Mouse (Mus musculus) small intestine, adult 2 months (tissue): ENCODE data around the gene E4f1. TPM values are rescaled to one million over a fixed set of nuclear protein-coding genes. Genes with fewer than 3 reads are reported as not detected.
A peak's percentile ranks its signal among the peaks of the same experiment; 100 is the strongest.

ENCODE experiments used
- H3K27ac ChIP-seq: fragments of 200-500 bp; 2 replicates; pipeline ENCODE4 v1.5.1; 2012; ENCODE audit warnings: low read depth, low read length, control low read depth, inconsistent platforms; ENCODE audit not compliant: insufficient read depth
- H3K27me3 ChIP-seq: fragments of 200-500 bp; 2 replicates; pipeline ENCODE4 v1.6.1; 2012; ENCODE audit warnings: mild to moderate bottlenecking, moderate library complexity, low read length, inconsistent platforms; ENCODE audit not compliant: control insufficient read depth, insufficient read depth
- H3K36me3 ChIP-seq: fragments of 200-500 bp; 2 replicates; pipeline ENCODE4 v1.6.1; 2012; ENCODE audit warnings: mild to moderate bottlenecking, low read length, control low read depth, inconsistent platforms; ENCODE audit not compliant: control insufficient read depth, insufficient read depth
- H3K4me1 ChIP-seq: fragments of 200-500 bp; 2 replicates; pipeline ENCODE4 v1.6.1; 2012; ENCODE audit warnings: low read length, inconsistent platforms, mixed read lengths; ENCODE audit not compliant: control insufficient read depth, insufficient read depth, insufficient read length
- H3K4me3 ChIP-seq: fragments of 200-500 bp; 2 replicates; pipeline ENCODE4 v1.5.1; 2012; ENCODE audit warnings: low read depth, mild to moderate bottlenecking, control low read depth, inconsistent platforms, low read length, moderate library complexity
- CTCF ChIP-seq: fragments of 200-500 bp; IDR thresholded peaks from 2 replicates; pipeline ENCODE4 v1.5.1; 2012; ENCODE audit warnings: low read depth, mild to moderate bottlenecking, control low read depth, inconsistent platforms, low read length, moderate library complexity, mixed read lengths; ENCODE audit not compliant: insufficient replicate concordance, insufficient read length; ENCODE audit errors: extremely low read depth
- POLR2A ChIP-seq: fragments of 200-500 bp; IDR thresholded peaks from 2 replicates; pipeline ENCODE4 v1.6.1; 2012; ENCODE audit warnings: low read depth, mild to moderate bottlenecking, control low read depth, inconsistent platforms, low read length, moderate library complexity
- WGBS: fragments of 180-500 bp; shearing (Covaris S2); methylation state at CpG from one replicate; pipeline ENCODE4 v1.1.7; 2018; 5-methylcytosine and 5-hydroxymethylcytosine counted together
- polyA plus RNA-seq: library from polyadenylated mRNA; depleted of rRNA; stranded (reverse); fragments of >200 nt; gene quantifications from 2 replicates; pipeline ENCODE4 v1.2.3, GENCODE M21; 2012

The E4f1 gene
- polyA plus RNA-seq, 1 experiment: 74.5 TPM

DNA sequence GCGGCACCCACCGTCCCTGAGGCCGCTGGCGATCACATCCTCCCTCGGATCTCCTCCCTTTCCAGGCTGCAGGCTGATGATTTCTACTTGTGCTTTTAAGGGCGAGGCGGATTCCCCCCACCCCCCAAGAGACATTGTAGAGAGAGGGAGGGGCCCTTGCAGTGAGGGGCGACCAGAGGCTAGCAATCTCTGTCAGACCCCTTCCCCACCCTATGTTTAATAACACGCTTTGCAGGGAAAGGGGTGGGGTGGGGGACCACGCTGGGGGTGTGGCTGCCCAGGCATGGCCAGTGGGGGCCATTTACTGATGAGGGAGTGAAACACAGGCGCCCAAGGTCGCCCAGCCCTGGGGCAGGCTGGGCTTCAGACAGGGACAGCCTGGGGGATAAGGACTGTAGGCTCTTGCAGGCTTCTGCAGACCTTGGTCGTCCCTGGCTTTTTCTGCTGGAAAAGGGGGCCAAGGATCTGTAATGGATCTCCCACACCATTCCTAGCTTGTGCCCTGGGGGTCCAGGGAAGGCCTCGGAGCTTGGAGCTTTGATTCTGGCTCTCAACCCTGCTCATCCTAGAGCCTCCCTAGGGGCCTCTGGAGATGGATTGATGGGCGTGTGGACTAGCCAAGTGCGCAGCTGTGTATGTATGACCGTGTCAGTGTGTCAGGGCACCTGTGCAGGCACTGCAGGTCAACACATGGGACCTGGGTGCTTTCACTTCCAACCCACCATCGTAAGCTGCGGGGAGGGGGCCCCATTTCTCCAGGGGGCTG is 19.3 kb upstream of the E4f1 start:
- Histone ChIP-seq H3K27me3 (peaks cover 23% of the 10 kb centered on the region), H3K27ac (no peak overlapping the region), H3K4me1 (peaks cover 6% of the 10 kb centered on the region; the same call in 1 of the 2 replicates), H3K4me3 (peak overlapping the region; percentile 69), H3K36me3 (no peaks in the 10 kb centered on the region)
- TF ChIP-seq POLR2A: no peak
- TF ChIP-seq CTCF: no peak
- WGBS: 36% methylated on average over 19 of the region's 19 CpGs

DNA sequence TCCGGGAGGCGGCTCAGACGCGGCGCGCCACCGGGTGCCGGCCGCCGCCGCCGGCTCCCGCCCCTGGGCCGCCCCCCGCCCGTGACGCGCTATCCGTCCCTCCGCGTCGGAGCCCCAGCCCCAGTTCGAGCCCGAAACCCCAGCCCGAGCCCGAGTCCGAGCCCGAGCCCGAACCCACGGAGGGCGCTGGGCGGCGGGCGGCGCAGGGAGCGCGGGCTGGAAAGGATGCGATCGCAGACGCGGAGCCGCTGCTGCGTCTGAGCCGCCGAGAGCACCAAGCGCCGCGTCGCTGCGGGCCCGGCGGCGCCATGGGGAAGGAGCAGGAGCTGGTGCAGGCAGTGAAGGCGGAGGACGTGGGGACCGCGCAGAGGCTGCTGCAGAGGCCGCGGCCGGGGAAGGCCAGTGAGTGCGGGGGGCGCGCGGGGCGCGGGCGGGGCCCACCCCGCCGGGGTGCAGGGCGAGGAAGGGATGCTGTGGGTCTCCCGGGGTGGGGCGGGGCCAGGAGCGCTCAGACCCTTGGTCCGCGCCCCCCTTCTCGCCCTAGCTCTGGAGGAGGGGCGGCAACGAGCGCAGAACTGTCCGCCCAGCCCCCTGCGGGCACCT is 18.6 kb upstream of the E4f1 start:
- WGBS: under 1% methylated on average over 65 of the region's 81 CpGs
- no peak overlapping the region for H3K27ac ChIP-seq
- peaks cover 23% of the 10 kb centered on the region for H3K27me3 ChIP-seq
- H3K4me1 ChIP-seq: peaks cover 6% of the 10 kb centered on the region; the same call in 1 of the 2 replicates
- peak overlapping the region; percentile 69 for H3K4me3 ChIP-seq
- TF ChIP-seq POLR2A (no peak), CTCF (no peak)
- H3K36me3 ChIP-seq: no peaks in the 10 kb centered on the region

DNA sequence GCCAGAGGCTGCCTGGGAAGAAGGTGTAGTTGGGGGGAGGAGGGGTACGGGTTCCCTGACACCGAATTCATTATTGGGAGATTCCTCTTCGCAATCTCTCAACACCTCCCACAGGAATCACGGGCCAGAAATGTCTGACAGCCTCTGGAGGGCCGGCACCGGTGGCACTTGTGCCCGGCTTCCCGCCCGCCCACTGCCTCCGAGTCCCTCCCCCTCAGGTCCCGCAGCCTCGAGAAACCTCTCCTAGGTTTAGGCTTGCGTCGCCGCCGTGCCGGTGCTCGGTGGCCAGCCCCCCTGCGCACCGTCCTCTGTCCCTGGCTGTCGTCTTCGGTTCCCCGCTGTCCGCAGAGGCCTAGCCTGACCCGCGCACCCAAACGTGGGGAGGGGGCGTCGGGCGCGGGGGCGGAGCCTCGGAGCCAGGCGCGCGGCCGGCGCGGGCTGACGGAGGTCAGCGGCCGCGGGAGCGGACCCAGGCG is 18.1 kb upstream of the E4f1 start, which contains the start of gene Caskin1:
TSS of gene Caskin1 (plus strand) at position 416 of the 476 bp plus-strand sequence.
- TF ChIP-seq POLR2A: no peak
- WGBS: 2% methylated on average over 44 of the region's 45 CpGs
- H3K36me3 ChIP-seq: no peaks in the 10 kb centered on the region
- H3K27me3 ChIP-seq: peaks cover 23% of the 10 kb centered on the region
- H3K4me1 ChIP-seq: peaks cover 6% of the 10 kb centered on the region; the same call in 1 of the 2 replicates
- H3K27ac ChIP-seq: no peak within 1 kb of the TSS
- H3K4me3 ChIP-seq: peak within 1 kb of the TSS; percentile 69

DNA sequence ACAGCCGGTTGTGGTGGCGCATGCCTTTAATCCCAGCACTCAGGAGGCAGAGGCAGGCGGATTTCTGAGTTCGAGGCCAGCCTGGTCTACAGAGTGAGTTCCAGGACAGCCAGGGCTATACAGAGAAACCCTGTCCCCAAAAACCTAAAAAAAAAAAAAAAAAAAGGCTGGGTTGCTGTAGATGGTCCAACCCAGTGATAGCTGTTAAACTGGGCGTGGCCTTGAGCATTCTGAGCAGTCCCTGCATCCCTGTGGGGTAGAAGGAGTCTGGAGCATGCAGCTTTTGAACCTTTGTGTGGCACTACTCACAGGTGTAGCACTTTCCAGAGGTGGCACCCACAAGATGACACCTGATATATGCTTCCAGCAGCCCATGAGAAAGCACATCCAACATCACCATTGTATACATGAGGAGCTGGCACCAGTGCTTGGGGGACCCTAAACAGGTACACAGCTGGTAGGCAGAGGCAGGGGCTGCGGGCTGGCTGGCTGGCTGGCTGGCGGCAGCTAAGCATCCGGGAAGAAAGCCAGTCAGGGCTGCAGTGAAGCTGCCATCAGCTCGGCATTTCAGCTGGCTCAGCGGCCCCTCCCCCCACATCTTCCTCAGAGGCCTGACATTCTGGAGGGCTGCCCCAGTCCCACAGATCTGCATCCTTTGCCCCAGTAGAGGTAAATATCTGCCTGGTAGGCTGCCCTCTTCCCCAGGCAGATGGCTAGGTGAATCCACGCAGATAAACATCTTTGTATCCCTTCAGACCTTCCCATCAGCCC is 15.2 kb upstream of the E4f1 start:
- no peak overlapping the region for H3K4me3 ChIP-seq
- no peak for TF ChIP-seq POLR2A
- no peak for TF ChIP-seq CTCF
- no peaks in the 10 kb centered on the region for H3K36me3 ChIP-seq
- 54% methylated on average over 11 of the region's 11 CpGs for WGBS
- peaks cover 23% of the 10 kb centered on the region for H3K27me3 ChIP-seq
- H3K4me1 ChIP-seq: peaks cover 6% of the 10 kb centered on the region; the same call in 1 of the 2 replicates
- H3K27ac ChIP-seq: no peak overlapping the region

DNA sequence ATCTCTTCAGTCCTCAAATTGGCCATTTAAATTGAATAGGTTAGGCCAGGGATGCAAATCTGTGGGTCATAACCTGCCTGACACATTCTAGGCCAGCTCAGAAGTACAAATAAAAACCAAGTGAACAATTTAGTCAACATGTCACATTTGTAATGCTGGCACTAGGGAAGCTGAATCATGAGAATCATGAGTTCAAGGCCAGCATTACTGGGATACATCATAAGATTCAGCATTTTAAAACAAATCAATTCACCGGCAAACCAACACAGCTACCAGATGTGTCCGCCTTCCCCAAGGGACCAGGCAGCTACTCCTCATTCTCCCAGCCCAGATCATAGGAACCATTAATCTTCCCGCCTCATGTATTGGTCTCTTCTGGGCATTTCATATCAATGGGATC is 13.4 kb upstream of the E4f1 start:
- H3K4me1 ChIP-seq: no peaks in the 10 kb centered on the region; the same call in 1 of the 2 replicates
- H3K4me3 ChIP-seq: no peak overlapping the region
- WGBS: 91% methylated on average over 3 of the region's 3 CpGs
- no peak overlapping the region for H3K27ac ChIP-seq
- peaks cover 10% of the 10 kb centered on the region for H3K27me3 ChIP-seq
- TF ChIP-seq POLR2A: no peak
- no peak for TF ChIP-seq CTCF
- no peaks in the 10 kb centered on the region for H3K36me3 ChIP-seq

DNA sequence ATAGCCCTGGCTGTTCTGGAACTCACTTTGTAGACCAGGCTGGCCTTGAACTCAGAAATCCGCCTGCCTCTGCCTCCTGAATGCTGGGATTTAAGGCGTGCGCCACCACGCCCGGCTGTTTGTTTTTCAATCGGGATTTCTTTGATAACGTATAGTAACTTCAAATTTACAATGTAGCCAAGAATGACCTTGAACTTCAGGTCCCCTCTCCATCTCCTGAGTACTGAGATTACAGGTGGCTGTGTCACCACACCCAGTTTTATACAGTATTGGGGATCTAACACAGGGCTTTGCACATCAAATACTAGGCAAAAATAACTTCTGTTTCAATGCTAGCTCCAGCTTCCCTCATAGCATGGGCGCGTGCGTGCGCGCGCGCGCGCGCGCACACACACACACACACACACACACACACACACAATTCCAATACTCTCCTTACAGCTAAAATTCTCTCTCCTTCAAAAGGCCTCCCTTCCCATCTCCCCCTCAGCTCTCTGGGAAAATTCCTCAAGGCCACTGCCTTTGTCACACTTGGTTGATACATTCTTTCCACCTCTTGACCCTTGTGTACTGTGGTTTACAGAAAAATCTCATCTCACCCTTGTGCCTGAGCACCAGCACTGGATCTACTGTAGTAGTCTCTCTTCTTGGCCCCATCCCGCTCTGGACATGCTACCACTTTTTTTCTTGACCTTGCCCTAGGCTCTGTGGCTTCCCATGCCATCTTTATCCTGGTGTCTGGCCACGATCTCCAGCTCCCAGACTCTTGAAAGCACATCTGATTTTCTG is 11.1 kb upstream of the E4f1 start:
- H3K27me3 ChIP-seq: no peaks in the 10 kb centered on the region
- H3K36me3 ChIP-seq: peaks cover 10% of the 10 kb centered on the region
- H3K4me1 ChIP-seq: peaks cover 14% of the 10 kb centered on the region
- H3K27ac ChIP-seq: no peak overlapping the region
- TF ChIP-seq POLR2A (no peak), CTCF (no peak)
- WGBS: 83% methylated on average over 20 of the region's 20 CpGs
- no peak overlapping the region for H3K4me3 ChIP-seq
